ENCODE assay signal across 2 mouse cellular contexts in the genomic region with DNA sequence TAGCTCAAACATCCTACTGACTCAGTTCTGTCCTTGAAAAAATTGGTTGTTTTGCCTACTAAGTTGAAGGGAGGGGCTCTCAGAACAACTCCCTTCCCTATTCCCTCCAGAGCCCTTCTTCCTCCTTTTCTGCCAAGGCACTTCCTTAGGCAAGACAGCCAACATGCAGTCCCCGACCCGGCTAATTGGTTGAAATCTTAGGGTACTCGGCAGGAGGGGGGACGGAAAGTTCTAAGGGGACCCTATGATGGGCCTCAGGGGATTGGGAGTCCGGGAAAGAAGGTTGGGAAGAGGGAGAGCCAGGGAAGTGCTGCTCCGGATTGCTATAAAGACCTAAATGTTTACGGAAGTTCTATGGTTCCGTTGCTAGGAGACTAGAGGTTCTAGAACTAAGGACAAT.
TF ChIP-seq lines count a peak whose summit lies in the region.

No protein-coding gene starts in this region.

TF ChIP-seq in CH12.LX, 34 proteins besides CTCF, POLR2A, EP300 and RAD21 (continued from another document):
- TF ChIP-seq MAFK (IDR thresholded peaks at IDR 0.05; ENCODE audit: insufficient replicate concordance, low read length) (no peak), RCOR1 (conservative IDR thresholded peaks at IDR 0.05; ENCODE audit: low read depth, low read length) (no peak), ELF1 (IDR thresholded peaks at IDR 0.05; ENCODE audit: low read depth, low read length) (no peak; the same call in 1 of the 2 replicates), MXI1 (IDR thresholded peaks at IDR 0.05; ENCODE audit: low read depth, low read length) (no peak), HCFC1 (IDR thresholded peaks at IDR 0.05; ENCODE audit: low read depth, low read length) (no peak), ETS1 (conservative IDR thresholded peaks at IDR 0.05; ENCODE audit: low read depth, low read length) (no peak)

TF ChIP-seq in myocyte, 11 proteins besides CTCF, POLR2A, EP300 and RAD21 (continued from another document):
- TF ChIP-seq MYOG (IDR thresholded peaks at IDR 0.05; ENCODE audit: control insufficient read depth in 1 of 3, insufficient read depth in 1 of 3, insufficient read length in 2 of 3, low read depth in 2 of 3) (no peak), TCF12 (IDR thresholded peaks at IDR 0.05; ENCODE audit: insufficient read depth, poor library complexity, severe bottlenecking) (no peak), CEBPB (IDR thresholded peaks at IDR 0.05; ENCODE audit: insufficient read depth, poor library complexity, severe bottlenecking) (no peak), TCF3 (IDR thresholded peaks at IDR 0.05; ENCODE audit: insufficient read length, low read depth) (no peak), REST (IDR thresholded peaks at IDR 0.05; ENCODE audit: insufficient read depth, insufficient read length) (no peak)
